Mouse (Mus musculus) hindbrain, embryonic 11.5 days (tissue): Measurements from ENCODE around the gene Mus81. TPM values are rescaled to one million over a fixed set of nuclear protein-coding genes. Genes with fewer than 3 reads are reported as not detected.

Source experiments
- ATAC-seq: fragments of 200-750 bp; cut with Nextera tagmentation; 2 replicates; pipeline ENCODE4 v1.8.0; 2017; ENCODE audit warnings: mild to moderate bottlenecking, moderate TSS enrichment, moderate library complexity; ENCODE audit not compliant: low FRiP score
- DNase-seq: peaks from one replicate; pipeline ENCODE4 v3.0.0-alpha.2; 2015; ENCODE audit warnings: low spot score
- H3K27ac ChIP-seq: fragments of 300-500 bp; sonication (generic); 2 replicates; pipeline ENCODE4 v1.5.1; 2014; ENCODE audit warnings: mild to moderate bottlenecking, low read depth, low read length
- H3K27me3 ChIP-seq: fragments of 300-500 bp; sonication (generic); 2 replicates; pipeline ENCODE4 v1.6.1; 2014; ENCODE audit warnings: mild to moderate bottlenecking, low read length, moderate library complexity, mixed read lengths; ENCODE audit not compliant: control insufficient read depth, insufficient read depth
- H3K36me3 ChIP-seq: fragments of 300-500 bp; sonication (generic); 2 replicates; pipeline ENCODE4 v1.6.1; 2014; ENCODE audit warnings: mild to moderate bottlenecking, low read length, moderate library complexity, mixed read lengths; ENCODE audit not compliant: control insufficient read depth, insufficient read depth
- H3K4me1 ChIP-seq: fragments of 300-500 bp; sonication (generic); replicated peaks from 2 replicates; pipeline ENCODE4 v1.6.1; 2014; ENCODE audit warnings: low read length, mixed read lengths; ENCODE audit not compliant: control insufficient read depth, insufficient read depth
- H3K4me2 ChIP-seq: fragments of 300-500 bp; sonication (generic); replicated peaks from 2 replicates; pipeline ENCODE4 v1.6.1; 2014; ENCODE audit warnings: mild to moderate bottlenecking, low read depth, low read length
- H3K4me3 ChIP-seq: fragments of 300-500 bp; sonication (generic); 2 replicates; pipeline ENCODE4 v1.5.1; 2014; ENCODE audit warnings: low read depth, low read length
- H3K9ac ChIP-seq: fragments of 300-500 bp; sonication (generic); 2 replicates; pipeline ENCODE4 v1.6.1; 2014; ENCODE audit warnings: low read depth, low read length
- H3K9me3 ChIP-seq: fragments of 300-500 bp; sonication (generic); 2 replicates; pipeline ENCODE4 v1.6.1; 2016; ENCODE audit warnings: low read length; ENCODE audit not compliant: control insufficient read depth
- WGBS: fragments of 180-500 bp; shearing (Covaris S2); extraction: QIAGEN DNeasy Blood & Tissue Kit; methylation state at CpG from one replicate; pipeline ENCODE4 v1.1.7; 2014; 5-methylcytosine and 5-hydroxymethylcytosine counted together
- polyA plus RNA-seq: library from polyadenylated mRNA; unstranded; fragments of >200 nt; fragmentation: Nextera tagmentation; extraction: Ambion mirVana; gene quantifications from 2 replicates; pipeline ENCODE4 v1.2.1, GENCODE M21; 2014

Mus81 gene
- polyA plus RNA-seq, 1 experiment from 2014 or later = 44.3 TPM

DNA sequence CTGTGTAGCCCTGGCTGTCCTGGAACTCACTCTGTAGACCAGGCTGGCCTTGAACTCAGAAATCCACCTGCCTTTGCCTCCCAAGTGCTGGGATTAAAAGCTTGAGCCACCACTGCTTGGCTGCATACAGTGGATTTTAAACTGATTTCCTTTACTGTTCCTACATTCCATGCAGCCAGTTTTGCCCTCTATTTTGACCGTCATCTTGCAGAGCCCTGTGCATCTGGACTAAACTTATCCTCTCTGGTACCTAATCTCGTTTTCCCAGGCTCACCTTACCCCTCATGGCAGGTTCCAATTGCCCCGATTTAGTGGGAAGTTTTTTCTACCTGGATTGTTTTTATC, 24.8 kb upstream of the Mus81 start:
- Histone ChIP-seq H3K4me1 (no peaks in the 10 kb centered on the region), H3K9ac (no peak overlapping the region), H3K27ac (no peak overlapping the region), H3K27me3 (no peaks in the 10 kb centered on the region), H3K36me3 (no peaks in the 10 kb centered on the region), H3K4me3 (no peak overlapping the region), H3K9me3 (no peaks in the 10 kb centered on the region), H3K4me2 (no peak overlapping the region)
- no peak for ATAC-seq
- WGBS = 89% methylated on average over 3 of the region's 3 CpGs
- no peak for DNase-seq

- Histone ChIP-seq H3K4me3 (no peak overlapping the region), H3K4me2 (no peak overlapping the region), H3K36me3 (no peaks in the 10 kb centered on the region), H3K27me3 (no peaks in the 10 kb centered on the region), H3K27ac (no peak overlapping the region), H3K9ac (no peak overlapping the region), H3K9me3 (no peaks in the 10 kb centered on the region), H3K4me1 (no peaks in the 10 kb centered on the region)
- DNase-seq = no peak
- ATAC-seq = no peak
- 85% methylated on average over 12 of the region's 12 CpGs for WGBS
Measured at GRCm38 (mm10) chr19:5512091-5513004, 24.1 kb upstream of the Mus81 start.

GRCm38 (mm10) chr19:5511074-5511632, 23.0 kb upstream of the Mus81 start:
- Histone ChIP-seq H3K27me3 (no peaks in the 10 kb centered on the region), H3K4me1 (no peaks in the 10 kb centered on the region), H3K9me3 (no peaks in the 10 kb centered on the region), H3K4me2 (peak overlapping the region; percentile 63), H3K9ac (peak overlapping the region; percentile 59), H3K36me3 (no peaks in the 10 kb centered on the region), H3K27ac (no peak overlapping the region), H3K4me3 (peak overlapping the region; percentile 43)
- 55% methylated on average over 15 of the region's 15 CpGs for WGBS
- no peak for DNase-seq
- ATAC-seq = no peak

GRCm38 (mm10) chr19:5510031-5511026, 22.1 kb upstream of the Mus81 start, which contains the start of gene Snx32:
Snx32 (minus strand) TSS chr19:5510538.
- Histone ChIP-seq H3K27ac (0 out of 2 replicates have a peak within 1 kb of the TSS, but pooled peaks have one; percentile 0), H3K4me3 (peak within 1 kb of the TSS; percentile 43), H3K9me3 (no peaks in the 10 kb centered on the region), H3K27me3 (no peaks in the 10 kb centered on the region), H3K36me3 (no peaks in the 10 kb centered on the region), H3K4me1 (no peaks in the 10 kb centered on the region), H3K9ac (peak within 1 kb of the TSS; percentile 59), H3K4me2 (peak within 1 kb of the TSS; percentile 63)
- ATAC-seq = peak; percentile 99
- peak; percentile 93 for DNase-seq
- WGBS = 4% methylated on average over 45 of the region's 47 CpGs

- Histone ChIP-seq H3K36me3 (no peaks in the 10 kb centered on the region), H3K4me3 (no peak within 1 kb of the TSS; the same call in 1 of the 2 replicates), H3K4me2 (no peak within 1 kb of the TSS), H3K9me3 (no peaks in the 10 kb centered on the region), H3K27ac (no peak within 1 kb of the TSS), H3K4me1 (no peaks in the 10 kb centered on the region), H3K27me3 (no peaks in the 10 kb centered on the region), H3K9ac (no peak within 1 kb of the TSS)
- 46% methylated on average over 17 of the region's 17 CpGs for WGBS
- no peak for DNase-seq
- no peak for ATAC-seq
Measured at GRCm38 (mm10) chr19:5503687-5504086, 15.5 kb upstream of the Mus81 start, which contains the start of gene 1700020D05Rik. 1700020D05Rik (minus strand) TSS chr19:5503787.

DNA sequence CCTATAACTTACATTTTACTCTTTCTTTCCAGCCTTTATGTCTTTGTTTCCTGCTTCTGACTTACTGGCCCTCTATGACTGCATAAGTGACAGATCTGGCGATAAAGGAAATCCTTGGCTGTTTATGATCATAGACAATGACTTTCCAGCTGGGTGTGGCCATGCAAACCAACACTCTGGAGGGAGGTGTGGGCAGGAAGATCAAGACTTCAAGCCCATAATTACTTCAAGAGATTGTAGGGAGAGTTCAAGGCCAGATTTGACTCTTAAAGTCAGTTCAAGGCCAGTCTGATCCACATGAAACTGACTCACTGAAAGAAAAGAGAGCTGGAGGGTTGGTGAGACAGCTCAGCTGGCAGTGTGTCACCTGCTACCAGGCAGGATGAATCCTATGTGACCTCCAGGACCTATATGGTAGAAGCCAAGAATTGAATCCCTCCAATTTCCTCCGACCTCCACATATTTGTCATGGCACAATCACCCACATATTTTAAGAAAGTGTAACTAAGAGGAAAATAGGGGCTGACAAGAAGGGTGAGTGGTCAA, 12.2 kb upstream of the Mus81 start:
- no peak overlapping the region for H3K27ac ChIP-seq
- DNase-seq (no peak), ATAC-seq (no peak)
- no peaks in the 10 kb centered on the region for H3K27me3 ChIP-seq
- H3K9me3 ChIP-seq = no peaks in the 10 kb centered on the region
- no peaks in the 10 kb centered on the region for H3K4me1 ChIP-seq
- WGBS = 96% methylated on average over 2 of the region's 2 CpGs
- no peak overlapping the region for H3K4me3 ChIP-seq
- no peak overlapping the region for H3K9ac ChIP-seq
- no peak overlapping the region for H3K4me2 ChIP-seq
- H3K36me3 ChIP-seq = no peaks in the 10 kb centered on the region

- H3K9me3 ChIP-seq = no peaks in the 10 kb centered on the region
- peaks cover 10% of the 10 kb centered on the region; the same call in 1 of the 2 replicates for H3K36me3 ChIP-seq
- H3K4me2 ChIP-seq = no peak overlapping the region
- no peaks in the 10 kb centered on the region for H3K27me3 ChIP-seq
- H3K4me3 ChIP-seq = no peak overlapping the region
- DNase-seq (no peak), ATAC-seq (no peak)
- H3K4me1 ChIP-seq = peaks cover 3% of the 10 kb centered on the region; the same call in 1 of the 2 replicates
- H3K27ac ChIP-seq = no peak overlapping the region
- WGBS = 90% methylated on average over 16 of the region's 16 CpGs
- no peak overlapping the region for H3K9ac ChIP-seq
Measured at GRCm38 (mm10) chr19:5496052-5496370, 7.8 kb upstream of the Mus81 start.
